Mouse (Mus musculus) lung, embryonic 14.5 days (tissue): ENCODE data around the gene Cyp4a32. TPM values are rescaled to one million over a fixed set of nuclear protein-coding genes. Genes with fewer than 3 reads are reported as not detected.
"Not testable (repeated sequence)": the region's sequence is repeated elsewhere in the genome, so short reads cannot be mapped to it uniquely, and the experiment has no call there.

ENCODE experiments used
- ATAC-seq: fragments of 200-750 bp; cut with Nextera tagmentation; 2 replicates; pipeline ENCODE4 v1.8.0; 2017; ENCODE audit warnings: mild to moderate bottlenecking, moderate TSS enrichment, moderate library complexity; ENCODE audit not compliant: insufficient read depth
- DNase-seq: peaks from one replicate; pipeline ENCODE4 v3.0.0-alpha.2; 2015
- H3K27ac ChIP-seq: fragments of 300-500 bp; sonication (generic); 2 replicates; pipeline ENCODE4 v1.5.1; 2014; ENCODE audit warnings: low read depth, mild to moderate bottlenecking, moderate library complexity
- H3K27me3 ChIP-seq: fragments of 300-500 bp; sonication (generic); 2 replicates; pipeline ENCODE4 v1.6.1; 2014; ENCODE audit warnings: low read length, control low read depth; ENCODE audit not compliant: insufficient read depth
- H3K36me3 ChIP-seq: fragments of 300-500 bp; sonication (generic); 2 replicates; pipeline ENCODE4 v1.6.1; 2014; ENCODE audit warnings: control low read depth; ENCODE audit not compliant: insufficient read depth
- H3K4me1 ChIP-seq: fragments of 300-500 bp; sonication (generic); 2 replicates; pipeline ENCODE4 v1.6.1; 2014; ENCODE audit warnings: antibody characterized with exemption, control low read depth; ENCODE audit not compliant: insufficient read depth
- H3K4me2 ChIP-seq: fragments of 300-500 bp; sonication (generic); 2 replicates; pipeline ENCODE4 v1.6.1; 2014; ENCODE audit warnings: mild to moderate bottlenecking
- H3K4me3 ChIP-seq: fragments of 300-500 bp; sonication (generic); 2 replicates; pipeline ENCODE4 v1.5.1; 2014; ENCODE audit warnings: low read depth, low read length
- H3K9ac ChIP-seq: fragments of 300-500 bp; sonication (generic); 2 replicates; pipeline ENCODE4 v1.6.1; 2014
- H3K9me3 ChIP-seq: fragments of 300-500 bp; sonication (generic); 2 replicates; pipeline ENCODE4 v1.6.1; 2016; ENCODE audit warnings: low read depth, low read length, control low read depth
- CTCF ChIP-seq: IDR thresholded peaks from 2 replicates; pipeline ENCODE4 v1.5.1; 2016; ENCODE audit warnings: antibody characterized with exemption, low read depth
- WGBS: fragments of 180-500 bp; shearing (Covaris S2); extraction: QIAGEN DNeasy Blood & Tissue Kit; methylation state at CpG from one replicate; pipeline ENCODE4 v1.1.7; 2014; 5-methylcytosine and 5-hydroxymethylcytosine counted together
- polyA plus RNA-seq: library from polyadenylated mRNA; unstranded; fragments of >200 nt; fragmentation: Nextera tagmentation; extraction: Ambion mirVana; gene quantifications from 2 replicates; pipeline ENCODE4 v1.2.1, GENCODE M21; 2014

Gene Cyp4a32
- polyA plus RNA-seq, 1 experiment from 2014 or later = not detected

- WGBS = 73% methylated on average over 3 of the region's 3 CpGs
- H3K27me3 ChIP-seq = no peaks in the 10 kb centered on the region
- TF ChIP-seq CTCF = no peak
- H3K9ac ChIP-seq = no peak overlapping the region
- H3K4me3 ChIP-seq = no peak overlapping the region
- DNase-seq = no peak
- H3K27ac ChIP-seq = no peak overlapping the region
- no peak overlapping the region for H3K4me2 ChIP-seq
- no peaks in the 10 kb centered on the region for H3K36me3 ChIP-seq
- no peaks in the 10 kb centered on the region for H3K9me3 ChIP-seq
- ATAC-seq = no peak
- H3K4me1 ChIP-seq = no peaks in the 10 kb centered on the region
Measured at GRCm38 (mm10) chr4:115575255-115575654, 25.5 kb upstream of the Cyp4a32 start.

GRCm38 (mm10) chr4:115575776-115576175, 25.0 kb upstream of the Cyp4a32 start:
- ATAC-seq = peak; percentile 74; the same call in 1 of the 2 replicates
- peak; percentile 38 for DNase-seq
- 50% methylated on average over 2 of the region's 2 CpGs for WGBS

GRCm38 (mm10) chr4:115583036-115583435, 17.7 kb upstream of the Cyp4a32 start:
- no peak overlapping the region for H3K4me3 ChIP-seq
- H3K36me3 ChIP-seq = no peaks in the 10 kb centered on the region
- H3K27me3 ChIP-seq = no peaks in the 10 kb centered on the region
- H3K9me3 ChIP-seq = no peaks in the 10 kb centered on the region
- H3K9ac ChIP-seq = no peak overlapping the region
- ATAC-seq (no peak), DNase-seq (no peak)
- H3K4me1 ChIP-seq = no peaks in the 10 kb centered on the region
- no peak overlapping the region for H3K27ac ChIP-seq
- H3K4me2 ChIP-seq = no peak overlapping the region
- no peak for TF ChIP-seq CTCF

More at GRCm38 (mm10) chr4:115575776-115576175, 25.0 kb upstream of the Cyp4a32 start:
- H3K9ac ChIP-seq = no peak overlapping the region
- no peak for TF ChIP-seq CTCF
- no peak overlapping the region for H3K4me3 ChIP-seq
- no peak overlapping the region for H3K4me2 ChIP-seq
- no peaks in the 10 kb centered on the region for H3K27me3 ChIP-seq
- no peak overlapping the region for H3K27ac ChIP-seq
- H3K4me1 ChIP-seq = no peaks in the 10 kb centered on the region
- H3K36me3 ChIP-seq = no peaks in the 10 kb centered on the region
- no peaks in the 10 kb centered on the region for H3K9me3 ChIP-seq

- no peak overlapping the region for H3K9ac ChIP-seq
- H3K27ac ChIP-seq = no peak overlapping the region
- no peaks in the 10 kb centered on the region for H3K27me3 ChIP-seq
- WGBS = 85% methylated on average over 1 of the region's 1 CpGs
- DNase-seq (no peak), ATAC-seq (no peak)
- no peaks in the 10 kb centered on the region for H3K9me3 ChIP-seq
- no peak for TF ChIP-seq CTCF
- H3K4me3 ChIP-seq = no peak overlapping the region
- H3K4me1 ChIP-seq = no peaks in the 10 kb centered on the region
- H3K36me3 ChIP-seq = no peaks in the 10 kb centered on the region
- H3K4me2 ChIP-seq = no peak overlapping the region
Measured at GRCm38 (mm10) chr4:115596357-115596756, 4.4 kb upstream of the Cyp4a32 start.

- no peaks in the 10 kb centered on the region for H3K9me3 ChIP-seq
- no peak overlapping the region for H3K9ac ChIP-seq
- no peaks in the 10 kb centered on the region for H3K36me3 ChIP-seq
- TF ChIP-seq CTCF = no peak
- no peak overlapping the region for H3K27ac ChIP-seq
- no peak overlapping the region for H3K4me2 ChIP-seq
- ATAC-seq (no peak), DNase-seq (no peak)
- H3K27me3 ChIP-seq = no peaks in the 10 kb centered on the region
- no peak overlapping the region for H3K4me3 ChIP-seq
- no peaks in the 10 kb centered on the region for H3K4me1 ChIP-seq
- 59% methylated on average over 2 of the region's 2 CpGs for WGBS
Measured at GRCm38 (mm10) chr4:115596824-115597336, 3.9 kb upstream of the Cyp4a32 start.

- Histone ChIP-seq H3K27me3 (no peaks in the 10 kb centered on the region), H3K36me3 (no peaks in the 10 kb centered on the region), H3K27ac (no peak overlapping the region), H3K4me3 (no peak overlapping the region), H3K4me1 (no peaks in the 10 kb centered on the region), H3K9me3 (no peaks in the 10 kb centered on the region), H3K4me2 (no peak overlapping the region), H3K9ac (no peak overlapping the region)
- no peak for ATAC-seq
- no peak for DNase-seq
- TF ChIP-seq CTCF = no peak
Measured at GRCm38 (mm10) chr4:115614005-115614404, 13.2 kb downstream of the Cyp4a32 start.

GRCm38 (mm10) chr4:115625560-115625959, 24.8 kb downstream of the Cyp4a32 start:
- not testable (repeated sequence) for H3K27me3 ChIP-seq, H3K27ac ChIP-seq, H3K9me3 ChIP-seq, DNase-seq, ATAC-seq, H3K4me3 ChIP-seq, H3K36me3 ChIP-seq, H3K9ac ChIP-seq, H3K4me2 ChIP-seq, H3K4me1 ChIP-seq
- 97% methylated on average over 3 of the region's 3 CpGs for WGBS
